Mouse (Mus musculus): ENCODE results near the gene Spata20. TPM values are rescaled to one million over a fixed set of nuclear protein-coding genes. Genes with fewer than 3 reads are reported as not detected.
A peak's percentile ranks its signal among the peaks of the same experiment; 100 is the strongest.

The Spata20 gene
- polyA plus RNA-seq (2015; fragmentation: Nextera tagmentation; extraction: Ambion mirVana) = 0.19 and 0.37 TPM in 2 replicates

- no peak within 1 kb of the TSS for H3K4me3 ChIP-seq (ENCODE audit: low read length)
Measured at GRCm38 (mm10) chr11:94486001-94486400, at the start of gene Spata20. Spata20 (minus strand) TSS chr11:94486179.

GRCm38 (mm10) chr11:94533171-94533570 lies 47.2 kb upstream of the Spata20 start:
- Histone ChIP-seq H3K9ac (replicated peaks; ENCODE audit: low read length) (no peak overlapping the region), H3K4me2 (replicated peaks; ENCODE audit: low read depth, low read length) (no peak overlapping the region), H3K4me1 (ENCODE audit: insufficient read depth, low read length) (peaks cover 13% of the 10 kb centered on the region), H3K9me3 (ENCODE audit: low read length) (no peaks in the 10 kb centered on the region), H3K27me3 (ENCODE audit: insufficient read depth, low read length) (no peaks in the 10 kb centered on the region), H3K27ac (ENCODE audit: low read length) (no peak overlapping the region), H3K36me3 (ENCODE audit: insufficient read depth, low read length) (no peaks in the 10 kb centered on the region), H3K4me3 (ENCODE audit: low read length) (no peak overlapping the region)
- ATAC-seq (ENCODE audit: low FRiP score, low TSS enrichment) = no peak
- 66% methylated on average over 8 of the region's 8 CpGs for WGBS

More at GRCm38 (mm10) chr11:94486001-94486400, at the start of gene Spata20:
- Histone ChIP-seq H3K4me1 (ENCODE audit: insufficient read depth, low read length) (peaks cover 13% of the 10 kb centered on the region), H3K9ac (replicated peaks; ENCODE audit: low read length) (0 out of 2 replicates have a peak within 1 kb of the TSS, but pooled peaks have one; percentile 12), H3K36me3 (ENCODE audit: insufficient read depth, low read length) (no peaks in the 10 kb centered on the region), H3K27me3 (ENCODE audit: insufficient read depth, low read length) (no peaks in the 10 kb centered on the region; the same call in 1 of the 2 replicates), H3K9me3 (ENCODE audit: low read length) (no peaks in the 10 kb centered on the region), H3K4me2 (replicated peaks; ENCODE audit: low read depth, low read length) (peak within 1 kb of the TSS; percentile 41), H3K27ac (ENCODE audit: low read length) (no peak within 1 kb of the TSS)
- WGBS = 5% methylated on average over 24 of the region's 24 CpGs
- ATAC-seq (ENCODE audit: low FRiP score, low TSS enrichment) = peak; percentile 74

GRCm38 (mm10) chr11:94528879-94529278 lies 42.9 kb upstream of the Spata20 start:
- ATAC-seq (ENCODE audit: low FRiP score, low TSS enrichment) = no peak
- H3K9me3 ChIP-seq (ENCODE audit: low read length) = no peaks in the 10 kb centered on the region

GRCm38 (mm10) chr11:94526171-94526879 lies 40.3 kb upstream of the Spata20 start:
- peak; percentile 66 for ATAC-seq (ENCODE audit: low FRiP score, low TSS enrichment)
- 23% methylated on average over 9 of the region's 9 CpGs for WGBS
- Histone ChIP-seq H3K4me1 (ENCODE audit: insufficient read depth, low read length) (peaks cover 34% of the 10 kb centered on the region), H3K27ac (ENCODE audit: low read length) (peak overlapping the region; percentile 39; the same call in 1 of the 2 replicates), H3K9ac (replicated peaks; ENCODE audit: low read length) (no peak overlapping the region), H3K4me2 (replicated peaks; ENCODE audit: low read depth, low read length) (no peak overlapping the region), H3K27me3 (ENCODE audit: insufficient read depth, low read length) (no peaks in the 10 kb centered on the region), H3K4me3 (ENCODE audit: low read length) (no peak overlapping the region), H3K36me3 (ENCODE audit: insufficient read depth, low read length) (no peaks in the 10 kb centered on the region), H3K9me3 (ENCODE audit: low read length) (no peaks in the 10 kb centered on the region)

More at GRCm38 (mm10) chr11:94528879-94529278, 42.9 kb upstream of the Spata20 start:
- Histone ChIP-seq H3K9ac (replicated peaks; ENCODE audit: low read length) (no peak overlapping the region), H3K4me1 (ENCODE audit: insufficient read depth, low read length) (peaks cover 24% of the 10 kb centered on the region), H3K36me3 (ENCODE audit: insufficient read depth, low read length) (no peaks in the 10 kb centered on the region), H3K27me3 (ENCODE audit: insufficient read depth, low read length) (no peaks in the 10 kb centered on the region), H3K27ac (ENCODE audit: low read length) (no peak overlapping the region), H3K4me3 (ENCODE audit: low read length) (no peak overlapping the region), H3K4me2 (replicated peaks; ENCODE audit: low read depth, low read length) (no peak overlapping the region)
- 48% methylated on average over 3 of the region's 3 CpGs for WGBS

- Histone ChIP-seq H3K27ac (ENCODE audit: low read length) (peak within 1 kb of the TSS; percentile 50; the same call in 1 of the 2 replicates), H3K4me2 (replicated peaks; ENCODE audit: low read depth, low read length) (peak within 1 kb of the TSS; percentile 94), H3K36me3 (ENCODE audit: insufficient read depth, low read length) (no peaks in the 10 kb centered on the region), H3K27me3 (ENCODE audit: insufficient read depth, low read length) (no peaks in the 10 kb centered on the region), H3K4me3 (ENCODE audit: low read length) (peak within 1 kb of the TSS; percentile 58), H3K9me3 (ENCODE audit: low read length) (no peaks in the 10 kb centered on the region), H3K9ac (replicated peaks; ENCODE audit: low read length) (peak within 1 kb of the TSS; percentile 73), H3K4me1 (ENCODE audit: insufficient read depth, low read length) (peaks cover 52% of the 10 kb centered on the region)
- WGBS = under 1% methylated on average over 42 of the region's 42 CpGs
- peak; percentile 70 for ATAC-seq (ENCODE audit: low FRiP score, low TSS enrichment)
Measured at GRCm38 (mm10) chr11:94521219-94521843, 35.4 kb upstream of the Spata20 start, which contains the start of gene Mycbpap. Mycbpap (minus strand) TSS chr11:94521742.

- Histone ChIP-seq H3K4me1 (ENCODE audit: insufficient read depth, low read length) (peaks cover 18% of the 10 kb centered on the region), H3K36me3 (ENCODE audit: insufficient read depth, low read length) (no peaks in the 10 kb centered on the region), H3K9ac (replicated peaks; ENCODE audit: low read length) (no peak overlapping the region), H3K27ac (ENCODE audit: low read length) (no peak overlapping the region), H3K4me3 (ENCODE audit: low read length) (no peak overlapping the region), H3K4me2 (replicated peaks; ENCODE audit: low read depth, low read length) (no peak overlapping the region), H3K9me3 (ENCODE audit: low read length) (peaks cover 10% of the 10 kb centered on the region; the same call in 1 of the 2 replicates), H3K27me3 (ENCODE audit: insufficient read depth, low read length) (no peaks in the 10 kb centered on the region)
- no peak for ATAC-seq (ENCODE audit: low FRiP score, low TSS enrichment)
- 52% methylated on average over 9 of the region's 9 CpGs for WGBS
Measured at GRCm38 (mm10) chr11:94513452-94513851, 27.5 kb upstream of the Spata20 start.

- Histone ChIP-seq H3K9me3 (ENCODE audit: low read length) (peaks cover 10% of the 10 kb centered on the region; the same call in 1 of the 2 replicates), H3K36me3 (ENCODE audit: insufficient read depth, low read length) (no peaks in the 10 kb centered on the region), H3K4me2 (replicated peaks; ENCODE audit: low read depth, low read length) (no peak overlapping the region), H3K27me3 (ENCODE audit: insufficient read depth, low read length) (no peaks in the 10 kb centered on the region), H3K9ac (replicated peaks; ENCODE audit: low read length) (no peak overlapping the region), H3K4me3 (ENCODE audit: low read length) (no peak overlapping the region), H3K4me1 (ENCODE audit: insufficient read depth, low read length) (peaks cover 14% of the 10 kb centered on the region), H3K27ac (ENCODE audit: low read length) (peak overlapping the region; percentile 63)
- 72% methylated on average over 10 of the region's 10 CpGs for WGBS
- ATAC-seq (ENCODE audit: low FRiP score, low TSS enrichment) = peak; percentile 47; the same call in 1 of the 2 replicates
Measured at GRCm38 (mm10) chr11:94508976-94509375, 23.0 kb upstream of the Spata20 start.

- 84% methylated on average over 8 of the region's 8 CpGs for WGBS
- Histone ChIP-seq H3K9ac (replicated peaks; ENCODE audit: low read length) (no peak overlapping the region), H3K36me3 (ENCODE audit: insufficient read depth, low read length) (no peaks in the 10 kb centered on the region), H3K4me3 (ENCODE audit: low read length) (no peak overlapping the region), H3K27me3 (ENCODE audit: insufficient read depth, low read length) (no peaks in the 10 kb centered on the region), H3K27ac (ENCODE audit: low read length) (no peak overlapping the region), H3K9me3 (ENCODE audit: low read length) (no peaks in the 10 kb centered on the region), H3K4me1 (ENCODE audit: insufficient read depth, low read length) (peaks cover 43% of the 10 kb centered on the region), H3K4me2 (replicated peaks; ENCODE audit: low read depth, low read length) (no peak overlapping the region)
- ATAC-seq (ENCODE audit: low FRiP score, low TSS enrichment) = no peak
Measured at GRCm38 (mm10) chr11:94501482-94501881, 15.5 kb upstream of the Spata20 start.

GRCm38 (mm10) chr11:94500362-94500761 lies 14.4 kb upstream of the Spata20 start:
- Histone ChIP-seq H3K27me3 (ENCODE audit: insufficient read depth, low read length) (no peaks in the 10 kb centered on the region), H3K36me3 (ENCODE audit: insufficient read depth, low read length) (peaks cover 4% of the 10 kb centered on the region; the same call in 1 of the 2 replicates), H3K4me2 (replicated peaks; ENCODE audit: low read depth, low read length) (peak overlapping the region; percentile 56), H3K27ac (ENCODE audit: low read length) (peak overlapping the region; percentile 94), H3K4me1 (ENCODE audit: insufficient read depth, low read length) (peaks cover 53% of the 10 kb centered on the region), H3K9me3 (ENCODE audit: low read length) (no peaks in the 10 kb centered on the region), H3K4me3 (ENCODE audit: low read length) (peak overlapping the region; percentile 51), H3K9ac (replicated peaks; ENCODE audit: low read length) (peak overlapping the region; percentile 72)
- WGBS = 19% methylated on average over 8 of the region's 8 CpGs
- ATAC-seq (ENCODE audit: low FRiP score, low TSS enrichment) = peak; percentile 7; the same call in 1 of the 2 replicates
